Mouse (Mus musculus): ENCODE measurements around the gene Stoml1.

Gene Stoml1

DNA sequence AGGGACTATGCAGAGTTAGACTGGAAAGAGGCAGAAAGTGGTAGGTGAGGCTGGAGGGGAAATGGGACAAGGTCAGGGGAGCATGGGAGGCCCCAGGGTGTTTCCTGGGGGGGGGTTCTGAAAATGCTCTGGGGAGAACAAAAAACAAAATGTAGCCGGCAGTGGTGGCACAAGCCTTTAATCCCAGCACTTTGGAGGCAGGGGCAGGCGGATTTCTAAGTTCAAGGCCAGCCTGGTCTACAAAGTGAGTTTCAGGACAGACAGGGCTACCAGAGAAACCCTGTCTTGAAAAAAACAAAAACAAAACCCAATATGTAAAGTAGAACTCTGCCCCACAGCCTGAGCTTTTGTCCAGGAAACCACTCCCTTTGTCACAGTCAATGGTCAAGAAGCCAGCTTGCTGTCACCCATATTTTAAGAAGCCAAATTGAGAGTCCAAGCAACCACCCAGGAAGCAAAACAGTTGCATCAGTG, 19.1 kb downstream of the Stoml1 start:
- DNase-seq (ENCODE audit: low spot score in 2 of 2): peak in 1 of 2 experiments; percentile 68

GRCm38 (mm10) chr9:58272855-58273254, 19.9 kb downstream of the Stoml1 start:
- DNase-seq (ENCODE audit: low spot score in 2 of 2): peak in 1 of 2 experiments; percentile 56

- no peak for DNase-seq (ENCODE audit: low spot score in 2 of 2)
Observed at GRCm38 (mm10) chr9:58274101-58274604, 21.2 kb downstream of the Stoml1 start.

DNA sequence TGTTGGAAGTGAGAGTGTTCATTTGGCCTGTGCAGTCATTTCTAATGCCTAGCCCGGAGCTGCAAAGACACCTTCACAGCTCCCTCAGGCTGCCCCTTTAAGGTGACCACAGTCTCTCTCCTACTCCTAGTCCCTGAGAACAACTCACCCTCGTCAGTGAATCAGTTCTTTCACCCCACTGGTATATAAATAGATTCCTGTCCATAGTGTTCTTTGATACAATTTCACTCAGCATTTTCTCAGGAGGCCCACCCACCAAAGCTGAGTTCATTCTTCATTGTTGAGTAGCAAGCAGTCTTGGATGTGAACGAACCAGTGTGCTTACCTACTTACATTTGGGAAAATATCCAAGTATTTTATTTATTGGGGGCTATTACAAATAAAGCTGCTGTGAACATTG, 21.7 kb downstream of the Stoml1 start:
- no peak for DNase-seq (ENCODE audit: low spot score in 2 of 2)

GRCm38 (mm10) chr9:58275115-58275774, 22.3 kb downstream of the Stoml1 start:
- DNase-seq (ENCODE audit: low spot score in 2 of 2): peak; percentile 13 to 73

DNA sequence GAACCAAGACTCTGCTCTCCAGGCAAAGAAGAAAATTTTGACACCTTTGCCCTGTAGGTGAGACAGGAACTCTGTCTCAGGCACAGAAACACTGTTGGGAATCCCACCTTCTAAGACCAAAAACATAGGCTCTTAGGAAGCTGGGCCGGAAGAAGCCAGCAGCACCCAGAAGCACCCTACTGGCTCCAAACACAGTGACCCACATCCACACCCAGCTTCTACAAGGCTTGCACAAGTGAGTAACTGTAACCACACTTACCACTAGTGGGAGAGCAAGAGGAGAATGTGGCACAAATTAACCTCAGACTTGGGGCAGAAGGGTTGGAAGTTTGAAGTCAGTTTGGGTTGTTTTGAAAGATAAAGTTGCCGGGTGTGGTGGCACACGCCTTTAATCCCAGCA, 22.8 kb downstream of the Stoml1 start:
- DNase-seq (ENCODE audit: low spot score in 2 of 2): peak in 1 of 2 experiments; percentile 32

- DNase-seq (ENCODE audit: low spot score in 2 of 2): no peak
Observed at GRCm38 (mm10) chr9:58276346-58276745, 23.4 kb downstream of the Stoml1 start.

DNA sequence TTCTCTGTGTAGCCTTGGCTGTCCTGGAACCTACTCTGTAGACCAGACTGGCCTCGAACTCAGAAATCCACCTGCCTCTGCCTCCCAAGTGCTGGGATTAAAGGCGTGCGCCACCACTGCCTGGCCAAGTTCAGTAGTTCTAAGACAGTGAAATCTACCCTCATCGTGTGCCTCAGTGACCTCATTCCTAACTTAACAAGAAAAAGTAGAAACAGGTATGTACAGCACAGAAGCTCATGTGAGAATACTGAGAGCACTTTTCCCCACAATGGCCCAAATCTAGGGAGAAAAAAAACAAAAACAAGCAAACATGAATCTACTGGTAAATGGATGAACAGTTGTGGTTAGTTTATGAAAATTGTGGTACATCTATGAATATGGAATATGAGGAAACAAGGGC, 25.3 kb downstream of the Stoml1 start:
- DNase-seq (ENCODE audit: low spot score in 2 of 2): no peak

DNA sequence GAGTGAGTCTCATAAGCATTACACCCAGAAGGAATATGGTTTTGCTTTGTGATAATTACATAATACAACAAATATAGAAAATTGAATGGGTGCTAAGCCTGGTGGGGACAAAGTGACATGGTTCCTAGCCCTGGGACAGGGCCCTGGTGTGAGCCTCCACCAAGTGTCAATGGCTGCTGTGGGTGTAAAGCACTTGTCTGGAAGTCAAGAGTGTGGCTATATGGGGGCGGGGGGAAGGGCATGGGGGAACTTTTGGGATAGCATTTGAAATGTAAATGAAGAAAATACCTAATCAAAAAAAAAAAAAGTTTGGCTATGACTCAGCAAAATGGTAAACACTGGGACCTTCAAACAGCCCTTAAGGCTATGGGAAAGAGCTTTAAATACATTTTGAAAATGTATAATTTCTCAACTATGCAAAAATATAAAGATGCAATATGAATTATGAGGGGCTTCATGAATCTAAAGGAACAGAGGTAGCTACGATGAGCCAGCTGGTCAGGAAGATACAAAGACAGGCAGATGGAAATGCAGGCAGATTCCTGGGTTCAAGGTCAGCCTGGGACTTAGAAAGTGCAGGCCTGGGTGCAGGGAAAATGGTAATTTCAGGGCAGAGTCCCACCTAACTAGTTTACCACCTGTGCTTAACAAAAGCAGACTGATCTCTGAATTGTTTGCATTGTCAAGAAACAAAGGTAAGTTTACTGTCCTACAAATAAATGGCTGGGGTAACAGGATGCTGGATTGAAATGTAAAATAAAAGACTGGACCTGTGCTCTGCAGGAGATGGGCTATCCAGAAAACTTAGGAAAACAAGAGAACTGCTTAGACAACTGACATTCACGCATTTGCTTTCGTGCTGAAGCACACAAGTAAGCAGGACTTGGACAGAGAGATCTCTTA, 26.1 kb downstream of the Stoml1 start:
- no peak for DNase-seq (ENCODE audit: low spot score in 2 of 2)

DNA sequence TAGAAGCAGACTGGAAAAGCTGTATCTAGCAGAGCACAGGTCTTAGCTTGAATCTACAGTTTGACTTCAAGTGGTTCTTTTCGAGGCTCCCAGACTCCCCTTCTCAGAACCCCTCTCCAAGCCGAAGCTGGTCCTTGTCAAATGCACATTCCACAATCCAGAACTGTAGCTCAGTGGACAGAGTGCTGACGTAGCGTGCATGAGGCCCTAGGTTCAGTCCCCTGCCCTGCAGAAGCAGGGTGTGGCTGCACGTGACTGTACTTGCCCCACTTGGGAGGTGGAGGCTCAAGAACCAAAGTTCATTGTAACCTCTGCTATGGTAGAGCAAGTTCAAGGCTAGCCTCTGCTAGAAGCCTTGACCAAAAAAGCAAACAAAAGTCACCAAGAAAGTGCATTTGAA, 26.8 kb downstream of the Stoml1 start:
- DNase-seq (ENCODE audit: low spot score in 2 of 2): no peak

DNA sequence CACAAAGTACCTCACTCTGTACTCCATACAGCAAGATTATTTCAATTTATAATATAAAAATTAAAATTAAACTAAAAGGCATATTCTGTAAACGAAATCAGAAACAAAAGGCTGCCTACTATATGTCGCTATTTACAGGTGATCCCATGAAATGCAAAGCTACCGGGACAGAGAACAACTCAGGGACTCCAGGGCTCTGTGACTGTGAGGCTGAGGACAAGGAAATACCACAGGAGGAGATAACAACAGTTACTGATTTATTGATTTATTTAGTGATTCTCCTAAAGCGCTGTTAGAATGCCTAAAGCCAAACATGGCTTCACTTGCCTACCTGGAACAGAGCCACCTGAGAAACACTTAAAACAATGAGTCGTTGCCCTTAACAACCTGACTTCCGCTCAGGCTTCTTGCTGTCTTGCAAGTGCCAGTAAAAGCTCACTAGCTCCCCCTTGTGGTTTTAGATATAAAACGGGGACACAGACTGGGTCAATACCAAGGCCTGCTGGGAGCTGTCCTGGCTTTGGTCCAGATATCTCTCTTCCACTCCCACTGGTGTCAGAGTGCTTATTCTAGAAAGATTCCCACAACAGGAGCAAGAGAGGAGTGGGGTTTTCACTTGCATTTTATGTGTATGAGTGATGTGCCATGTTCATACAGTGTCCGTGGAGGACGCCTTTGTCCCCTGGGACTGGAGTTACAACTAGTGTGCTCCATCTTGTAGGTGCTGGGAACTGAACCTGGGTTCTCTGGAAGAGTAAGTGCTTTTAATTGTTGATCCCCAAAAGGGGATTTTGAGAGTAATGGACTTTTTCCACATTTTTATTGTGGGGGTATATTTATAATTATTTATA, 27.5 kb downstream of the Stoml1 start:
- DNase-seq (ENCODE audit: low spot score in 2 of 2): peak; percentile 71 to 81

- peak; percentile 14 to 56 for DNase-seq (ENCODE audit: low spot score in 2 of 2)
Observed at GRCm38 (mm10) chr9:58281597-58281996, 28.6 kb downstream of the Stoml1 start.

DNA sequence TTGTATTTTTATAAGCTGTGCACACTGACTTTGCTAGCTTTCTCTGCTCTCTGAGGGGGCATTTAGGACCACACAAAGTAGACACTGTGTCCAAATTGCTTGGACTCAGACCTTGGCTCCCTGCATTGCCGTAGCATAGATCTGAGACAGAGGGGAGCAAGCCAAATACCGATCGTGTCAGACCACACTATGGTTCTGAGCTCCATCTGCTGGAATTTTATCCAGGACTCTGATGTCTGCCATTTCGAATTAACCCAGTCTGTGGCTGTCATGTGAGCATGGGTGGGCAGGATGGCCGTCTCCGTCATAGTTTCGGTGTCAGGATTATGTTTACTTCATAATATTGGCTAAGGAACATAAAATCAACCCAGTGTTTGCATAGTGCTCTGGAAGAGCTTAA, 30.5 kb downstream of the Stoml1 start:
- DNase-seq (ENCODE audit: low spot score in 2 of 2): no peak

- no peak for DNase-seq (ENCODE audit: low spot score in 2 of 2)
Observed at GRCm38 (mm10) chr9:58289090-58289489, 36.1 kb downstream of the Stoml1 start.

GRCm38 (mm10) chr9:58289901-58290300, 36.9 kb downstream of the Stoml1 start:
- no peak for DNase-seq (ENCODE audit: low spot score in 2 of 2)

DNA sequence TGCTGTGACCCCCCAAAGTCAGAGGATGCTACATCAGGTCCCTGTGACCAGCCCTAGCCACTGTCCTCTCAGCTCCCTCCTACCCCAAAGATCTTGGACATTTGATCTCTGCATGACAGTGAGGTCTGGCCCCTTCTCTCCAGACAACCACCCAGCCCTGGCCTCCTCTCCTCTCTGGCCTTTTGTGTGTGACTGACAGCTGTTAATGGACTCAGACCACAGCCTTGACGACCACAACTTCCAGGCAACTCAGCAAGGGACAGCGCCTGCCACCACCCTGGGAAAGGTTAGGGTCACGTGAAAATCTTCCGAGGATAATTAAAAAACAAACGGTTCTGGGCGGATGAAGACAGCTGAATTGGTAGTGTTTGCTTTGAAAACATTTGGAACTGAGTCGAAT, 41.6 kb downstream of the Stoml1 start:
- DNase-seq (ENCODE audit: low spot score in 2 of 2): no peak

DNA sequence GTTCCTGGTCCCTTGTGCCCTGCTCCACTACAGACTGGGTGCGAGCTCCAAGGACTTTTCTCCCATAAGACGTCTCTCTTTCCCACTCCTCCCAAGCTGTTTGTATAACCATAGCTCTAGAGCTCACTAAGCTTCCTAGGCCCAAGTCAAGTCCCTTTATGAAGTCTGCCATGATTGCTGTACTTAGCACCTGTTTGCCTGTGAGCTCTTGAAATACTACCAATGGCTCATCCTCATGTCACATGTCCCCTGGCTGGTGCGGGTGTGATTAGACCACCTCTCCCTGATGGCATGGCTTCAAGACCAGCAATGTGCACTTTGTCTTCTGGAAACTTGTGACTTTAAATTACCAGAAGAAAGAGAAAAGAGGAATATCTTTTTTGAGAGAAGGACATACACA, 42.4 kb downstream of the Stoml1 start:
- no peak for DNase-seq (ENCODE audit: low spot score in 2 of 2)

- no peak for DNase-seq (ENCODE audit: low spot score in 2 of 2)
Observed at GRCm38 (mm10) chr9:58295766-58296361, 42.9 kb downstream of the Stoml1 start.

DNA sequence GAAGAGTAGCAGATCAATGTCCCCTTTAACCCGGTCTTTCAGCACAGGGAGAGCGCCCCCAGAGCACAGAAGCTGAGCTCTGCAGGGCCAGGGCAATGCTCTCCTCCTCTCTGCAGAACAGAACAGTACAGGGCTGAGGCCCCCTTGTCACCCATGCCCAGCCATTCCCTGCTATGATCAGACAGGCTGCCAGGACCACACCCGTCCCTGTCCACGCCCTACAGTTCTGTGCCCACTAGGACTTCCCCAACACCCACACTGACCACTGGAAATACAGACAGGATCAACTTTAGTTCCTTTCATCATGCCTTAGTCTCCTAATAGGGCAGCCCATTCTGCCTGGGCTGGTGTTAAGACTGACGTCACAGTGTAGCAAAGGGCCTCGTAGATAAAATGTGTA, 44.1 kb downstream of the Stoml1 start:
- no peak for DNase-seq (ENCODE audit: low spot score in 2 of 2)

DNA sequence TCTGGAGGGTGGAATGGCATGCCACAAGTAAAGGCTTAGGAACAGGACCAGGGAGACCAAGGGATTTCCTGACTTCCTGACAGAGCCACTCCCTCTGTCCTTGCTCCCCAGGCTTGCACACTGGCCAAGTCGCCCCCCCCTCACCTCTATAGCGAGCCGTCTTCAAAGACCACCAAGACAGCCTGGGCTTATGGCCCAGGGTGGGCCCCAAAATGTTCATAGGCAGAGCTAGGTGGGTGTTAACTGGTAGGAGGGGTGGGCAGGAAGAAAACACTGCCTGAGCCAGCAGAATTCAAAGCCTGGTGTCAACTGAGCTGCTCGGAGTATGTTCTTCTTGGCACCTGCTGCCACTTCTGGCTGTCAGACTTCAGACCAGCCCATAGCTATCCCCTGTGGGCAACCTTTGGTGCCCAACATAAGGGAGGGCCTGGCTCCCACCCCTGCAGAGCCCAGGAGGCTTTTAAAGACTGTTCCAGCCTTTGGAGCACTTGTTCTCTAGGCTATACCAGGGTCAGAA, 45.1 kb downstream of the Stoml1 start:
- DNase-seq (ENCODE audit: low spot score in 2 of 2): no peak

- DNase-seq (ENCODE audit: low spot score in 2 of 2): no peak
Observed at GRCm38 (mm10) chr9:58299356-58299799, 46.4 kb downstream of the Stoml1 start.

Measured in natural killer cell, adult 2 months (primary cell).